Mouse (Mus musculus) limb, embryonic 14.5 days (tissue): ENCODE data around the gene Nipal3. TPM values are rescaled to one million over a fixed set of nuclear protein-coding genes. Genes with fewer than 3 reads are reported as not detected.

Source experiments
- ATAC-seq: fragments of 200-750 bp; cut with Nextera tagmentation; 2 replicates; pipeline ENCODE4 v1.8.0; 2017; ENCODE audit warnings: low read depth, moderate number of reproducible peaks, moderate TSS enrichment; ENCODE audit not compliant: low FRiP score
- DNase-seq: peaks from one replicate; pipeline ENCODE4 v3.0.0-alpha.2; 2015; ENCODE audit warnings: low spot score
- H3K27ac ChIP-seq: fragments of 300-500 bp; sonication (generic); replicated peaks from 2 replicates; pipeline ENCODE4 v1.5.1; 2014; ENCODE audit warnings: low read depth, mild to moderate bottlenecking, low read length, moderate library complexity, mixed read lengths
- H3K27me3 ChIP-seq: fragments of 300-500 bp; sonication (generic); 2 replicates; pipeline ENCODE4 v1.6.1; 2014; ENCODE audit warnings: low read length, mixed read lengths; ENCODE audit not compliant: control insufficient read depth, insufficient read depth
- H3K36me3 ChIP-seq: fragments of 300-500 bp; sonication (generic); 2 replicates; pipeline ENCODE4 v1.6.1; 2014; ENCODE audit warnings: mild to moderate bottlenecking, low read length, moderate library complexity, mixed read lengths; ENCODE audit not compliant: control insufficient read depth, insufficient read depth
- H3K4me1 ChIP-seq: fragments of 300-500 bp; sonication (generic); 2 replicates; pipeline ENCODE4 v1.6.1; 2014; ENCODE audit warnings: antibody characterized with exemption, low read length, mixed read lengths; ENCODE audit not compliant: control insufficient read depth, insufficient read depth
- H3K4me2 ChIP-seq: fragments of 300-500 bp; sonication (generic); replicated peaks from 2 replicates; pipeline ENCODE4 v1.6.1; 2014; ENCODE audit warnings: low read depth, mild to moderate bottlenecking, low read length, moderate library complexity; ENCODE audit not compliant: severe bottlenecking
- H3K4me3 ChIP-seq: fragments of 300-500 bp; sonication (generic); replicated peaks from 2 replicates; pipeline ENCODE4 v1.5.1; 2014; ENCODE audit warnings: low read length
- H3K9ac ChIP-seq: fragments of 300-500 bp; sonication (generic); 2 replicates; pipeline ENCODE4 v1.6.1; 2014; ENCODE audit warnings: mild to moderate bottlenecking, low read depth, low read length, moderate library complexity; ENCODE audit not compliant: severe bottlenecking
- H3K9me3 ChIP-seq: fragments of 300-500 bp; sonication (generic); 2 replicates; pipeline ENCODE4 v1.6.1; 2016; ENCODE audit warnings: low read length; ENCODE audit not compliant: control insufficient read depth
- POLR2A ChIP-seq: fragments of 200-500 bp; IDR thresholded peaks from 2 replicates; pipeline ENCODE4 v1.8.0; 2012; ENCODE audit warnings: inconsistent platforms, mild to moderate bottlenecking, moderate library complexity, borderline replicate concordance; ENCODE audit not compliant: insufficient read depth, insufficient read length; ENCODE audit errors: extremely low read depth
- WGBS: fragments of 180-500 bp; shearing (Covaris S2); extraction: QIAGEN DNeasy Blood & Tissue Kit; methylation state at CpG from one replicate; pipeline ENCODE4 v1.1.7; 2014; 5-methylcytosine and 5-hydroxymethylcytosine counted together
- polyA plus RNA-seq, 2 experiments: library from polyadenylated mRNA; depleted of rRNA in 1 of 2; stranded (reverse) in 1 of 2; unstranded in 1 of 2; fragments of >200 nt; fragmentation: Nextera tagmentation in 1 of 2; extraction: Ambion mirVana in 1 of 2; gene quantifications; 2 replicates each; pipeline versions ENCODE4 v1.2.1 to v1.2.3; 2012 to 2014

The Nipal3 gene
- polyA plus RNA-seq, 2 experiments = 1.4 to 4.7 TPM

DNA sequence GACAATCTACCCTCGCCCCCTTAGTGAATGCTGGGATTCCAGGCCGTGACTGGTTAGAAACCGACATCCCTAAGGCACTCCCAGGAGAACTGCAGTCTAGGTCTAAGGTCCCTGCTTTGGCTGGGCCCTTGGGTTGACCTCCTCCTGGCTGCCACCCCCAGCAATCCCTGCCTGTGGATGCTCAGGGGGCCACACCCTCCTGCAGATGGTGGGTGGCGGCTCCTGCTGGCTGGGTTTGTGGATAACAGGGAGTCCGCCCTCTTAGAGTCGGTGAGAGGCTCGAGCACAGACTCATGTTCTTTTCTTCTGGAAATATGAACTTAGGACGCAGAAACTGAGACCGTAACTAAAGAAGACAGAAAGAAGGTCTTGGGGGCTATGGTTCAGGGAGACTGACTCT lies 14.5 kb downstream of the Nipal3 start:
- WGBS = 74% methylated on average over 9 of the region's 9 CpGs
- H3K9ac ChIP-seq = no peak overlapping the region
- no peak for ATAC-seq
- no peak overlapping the region for H3K4me3 ChIP-seq
- H3K4me1 ChIP-seq = no peaks in the 10 kb centered on the region
- H3K27me3 ChIP-seq = no peaks in the 10 kb centered on the region
- TF ChIP-seq POLR2A = no peak
- H3K9me3 ChIP-seq = no peaks in the 10 kb centered on the region
- H3K36me3 ChIP-seq = no peaks in the 10 kb centered on the region
- no peak overlapping the region for H3K27ac ChIP-seq
- no peak for DNase-seq
- no peak overlapping the region for H3K4me2 ChIP-seq

DNA sequence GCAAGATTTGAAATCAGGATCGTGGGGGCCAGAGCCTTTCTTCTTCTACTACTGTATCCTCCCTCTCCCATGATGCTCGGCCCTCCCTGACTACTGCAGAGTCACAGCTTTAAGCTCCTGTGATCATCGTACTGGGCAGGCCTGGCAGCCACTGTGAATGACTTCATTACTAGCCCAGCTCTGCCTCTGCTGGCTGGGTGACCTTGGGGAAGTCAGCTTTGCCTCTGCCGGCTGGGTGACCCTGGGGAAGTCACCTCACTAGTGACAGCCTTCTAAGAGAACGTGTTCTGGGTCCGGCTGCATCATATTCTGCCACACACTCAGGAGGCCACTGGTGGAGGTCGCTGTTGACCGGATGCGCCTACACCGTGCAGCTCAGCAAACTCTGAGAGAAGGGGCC lies 17.0 kb downstream of the Nipal3 start:
- no peak for TF ChIP-seq POLR2A
- DNase-seq (no peak), ATAC-seq (no peak)
- H3K27ac ChIP-seq = no peak overlapping the region
- no peak overlapping the region for H3K4me3 ChIP-seq
- no peaks in the 10 kb centered on the region for H3K9me3 ChIP-seq
- no peaks in the 10 kb centered on the region for H3K36me3 ChIP-seq
- no peaks in the 10 kb centered on the region for H3K4me1 ChIP-seq
- no peak overlapping the region for H3K4me2 ChIP-seq
- H3K27me3 ChIP-seq = no peaks in the 10 kb centered on the region
- 88% methylated on average over 10 of the region's 10 CpGs for WGBS
- H3K9ac ChIP-seq = no peak overlapping the region

DNA sequence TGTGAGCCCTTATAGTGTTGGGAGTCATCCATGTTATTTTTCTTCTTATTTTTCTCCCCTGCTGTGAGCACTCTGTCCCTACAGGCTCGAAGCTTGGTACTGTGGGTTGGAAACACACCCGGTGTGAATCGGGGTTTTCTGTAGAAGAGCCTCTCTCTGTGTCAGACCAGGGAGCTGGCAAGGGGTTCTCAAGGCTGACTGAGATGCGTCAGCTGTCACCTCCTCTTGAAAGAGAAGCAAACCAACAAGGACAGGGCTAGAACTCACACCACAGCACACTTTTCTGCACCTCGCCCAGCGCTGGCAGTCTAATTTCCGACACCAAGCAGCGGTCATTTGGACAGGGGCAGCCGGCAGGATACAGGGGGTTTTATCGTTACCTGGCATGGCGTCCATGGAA lies 31.4 kb downstream of the Nipal3 start:
- ATAC-seq (no peak), DNase-seq (no peak)
- Histone ChIP-seq H3K9me3 (no peaks in the 10 kb centered on the region), H3K4me2 (no peak overlapping the region), H3K4me3 (no peak overlapping the region), H3K4me1 (no peaks in the 10 kb centered on the region), H3K27ac (no peak overlapping the region), H3K27me3 (no peaks in the 10 kb centered on the region), H3K36me3 (peaks cover 4% of the 10 kb centered on the region; the same call in 1 of the 2 replicates), H3K9ac (no peak overlapping the region)
- TF ChIP-seq POLR2A = no peak
- 90% methylated on average over 11 of the region's 11 CpGs for WGBS

DNA sequence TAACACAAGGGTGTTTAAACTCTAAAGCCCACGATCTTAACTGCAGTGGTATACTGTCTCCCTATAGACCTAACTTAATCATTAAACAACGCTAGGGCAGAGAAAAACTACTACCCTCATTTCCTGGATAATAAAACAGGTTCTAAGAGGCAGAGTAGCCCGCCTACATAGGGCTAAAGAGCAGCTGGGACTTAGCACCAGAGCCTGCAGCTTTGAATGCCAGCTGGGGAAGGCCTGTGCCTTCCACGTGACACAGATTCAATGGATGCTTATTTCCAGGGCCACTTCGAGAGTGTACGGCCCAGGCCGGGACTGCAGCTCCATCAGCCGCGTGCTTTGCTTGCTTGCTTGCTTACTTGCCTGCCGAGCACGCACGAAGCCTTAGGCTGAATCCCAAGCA lies 41.3 kb downstream of the Nipal3 start:
- 0 out of 2 replicates have a peak overlapping the region, but pooled peaks have one; percentile 1 for H3K27ac ChIP-seq
- no peak for TF ChIP-seq POLR2A
- no peak overlapping the region for H3K4me3 ChIP-seq
- ATAC-seq (peak; percentile 50; the same call in 1 of the 2 replicates), DNase-seq (peak; percentile 17)
- peak overlapping the region; percentile 32; the same call in 1 of the 2 replicates for H3K9ac ChIP-seq
- WGBS = 28% methylated on average over 12 of the region's 12 CpGs
- no peaks in the 10 kb centered on the region for H3K27me3 ChIP-seq
- no peak overlapping the region for H3K4me2 ChIP-seq
- peaks cover 12% of the 10 kb centered on the region for H3K4me1 ChIP-seq
- H3K9me3 ChIP-seq = no peaks in the 10 kb centered on the region
- no peaks in the 10 kb centered on the region for H3K36me3 ChIP-seq

DNA sequence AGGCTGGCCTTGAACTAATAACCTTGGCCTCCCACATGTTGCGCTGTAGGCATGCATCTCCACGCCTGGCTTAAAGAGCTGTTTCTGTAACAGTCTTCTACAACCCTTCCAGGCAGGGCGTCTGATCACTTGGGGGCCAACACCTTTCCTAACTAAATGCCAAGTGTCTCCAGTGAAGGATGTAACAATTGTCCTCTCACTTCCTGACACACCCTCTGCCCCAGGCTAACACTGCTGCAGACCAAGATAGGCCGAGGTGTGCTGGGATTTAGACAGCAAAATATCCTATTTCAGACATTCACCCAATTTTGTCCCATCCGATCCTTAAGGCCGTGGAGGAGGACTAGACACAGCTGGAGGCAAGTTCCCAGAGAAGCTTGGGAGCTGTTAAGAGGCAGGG lies 41.7 kb downstream of the Nipal3 start:
- ATAC-seq (no peak; the same call in 1 of the 2 replicates), DNase-seq (no peak)
- Histone ChIP-seq H3K27me3 (no peaks in the 10 kb centered on the region), H3K36me3 (no peaks in the 10 kb centered on the region), H3K9me3 (no peaks in the 10 kb centered on the region), H3K4me3 (no peak overlapping the region), H3K9ac (no peak overlapping the region), H3K4me2 (no peak overlapping the region), H3K4me1 (peaks cover 12% of the 10 kb centered on the region), H3K27ac (0 out of 2 replicates have a peak overlapping the region, but pooled peaks have one; percentile 1)
- TF ChIP-seq POLR2A = no peak
- 36% methylated on average over 6 of the region's 6 CpGs for WGBS
